Mouse (Mus musculus) kidney, adult 8-10 months (tissue): ENCODE measurements around the gene Nvl.

Experiments used
- DNase-seq, 2 experiments: peaks; one replicate each; pipeline ENCODE4 v3.0.0; 2022

Nvl gene

GRCm38 (mm10) chr1:181064648-181065047, 79.4 kb downstream of the Nvl start:
- no peak for DNase-seq

DNA sequence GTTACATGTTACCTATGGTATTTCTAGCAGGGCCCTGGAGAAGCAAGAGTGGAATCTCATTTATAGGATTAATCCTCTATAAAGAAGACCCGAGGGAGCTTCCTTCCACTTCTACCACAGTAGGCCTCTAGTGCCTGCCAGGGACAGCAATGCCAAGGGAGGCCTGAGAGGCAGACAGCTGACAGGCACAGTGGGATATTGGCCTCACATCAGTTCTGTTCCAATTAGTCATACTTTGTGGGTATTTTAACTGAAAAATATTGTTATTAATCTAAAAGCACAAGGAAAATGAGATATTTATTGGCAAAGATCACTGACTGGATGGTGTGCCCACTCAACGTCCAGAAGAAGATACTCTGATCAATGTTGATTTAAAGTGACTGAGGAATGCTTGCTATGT, 80.0 kb downstream of the Nvl start:
- no peak for DNase-seq

GRCm38 (mm10) chr1:181061784-181062485, 82.1 kb downstream of the Nvl start:
- DNase-seq: no peak

GRCm38 (mm10) chr1:181052898-181053297, 91.1 kb downstream of the Nvl start:
- no peak for DNase-seq

DNA sequence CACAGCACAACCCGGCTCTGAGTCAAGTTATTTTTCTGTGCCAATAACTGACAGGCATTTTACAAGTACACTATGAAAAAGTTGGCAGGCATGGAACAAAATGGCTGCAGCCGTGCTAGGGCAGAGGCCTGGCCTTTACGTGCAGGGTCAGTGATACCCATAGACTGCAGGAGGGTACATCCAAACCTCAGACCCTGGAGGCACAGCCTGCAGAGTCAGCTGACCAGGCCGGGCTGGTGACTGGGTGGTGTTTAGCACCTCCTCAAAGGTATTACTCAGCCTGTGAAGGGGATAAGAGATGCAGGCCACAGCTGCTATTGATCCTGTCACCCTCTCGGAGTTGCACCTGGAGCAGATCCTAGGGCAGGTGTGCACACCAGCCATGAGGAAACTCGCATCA, 93.1 kb downstream of the Nvl start, which contains the start of gene 9130409I23Rik:
TSS of gene 9130409I23Rik (plus strand) at position 301 of the 400 bp plus-strand sequence.
- no peak for DNase-seq

DNA sequence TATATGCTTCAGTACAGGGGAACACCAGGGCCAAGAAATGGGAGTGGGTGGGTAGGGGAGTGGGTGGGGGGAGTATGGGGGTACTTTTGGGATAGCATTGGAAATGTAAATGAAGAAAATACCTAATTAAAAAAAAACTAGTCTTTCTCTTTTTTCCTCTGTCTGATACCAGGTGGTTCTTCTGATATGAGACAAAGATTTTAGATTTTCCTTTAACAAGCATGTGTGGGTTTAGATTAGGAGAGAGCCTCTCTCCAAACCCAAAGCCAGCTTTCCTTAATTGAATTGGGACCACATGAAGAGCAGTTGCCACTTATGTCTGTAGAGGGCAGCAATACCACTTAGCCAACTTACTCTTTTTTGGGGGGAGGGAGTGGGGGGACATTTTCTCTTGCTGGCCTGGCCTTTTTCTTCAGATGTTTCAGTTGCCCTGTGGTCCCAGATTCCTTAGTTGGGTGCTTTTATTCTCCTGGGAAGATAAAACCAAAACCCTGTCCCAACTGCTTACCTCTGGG, 94.6 kb downstream of the Nvl start:
- no peak for DNase-seq

GRCm38 (mm10) chr1:181047520-181047919, 96.5 kb downstream of the Nvl start:
- DNase-seq: no peak

DNA sequence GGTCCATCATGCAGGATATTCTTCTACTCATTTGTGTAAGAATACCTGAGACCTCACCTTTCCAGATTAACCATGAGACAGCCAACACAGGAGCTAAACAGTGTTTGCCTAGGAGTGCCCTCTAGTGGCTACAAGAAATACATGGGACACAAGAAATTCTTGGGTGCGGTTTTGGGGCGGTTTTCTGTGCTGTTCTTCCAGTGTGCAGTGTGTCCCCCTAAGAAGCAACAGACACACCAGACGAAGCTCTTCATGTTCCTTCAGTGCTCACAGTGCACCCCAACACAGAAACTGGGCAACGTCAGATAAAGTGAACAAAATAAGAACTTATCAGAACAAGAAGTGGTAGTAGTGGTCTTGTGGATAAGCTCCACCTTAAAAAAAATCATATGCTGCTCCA, 104.4 kb downstream of the Nvl start:
- peak in 1 of 2 experiments; percentile 22 for DNase-seq

DNA sequence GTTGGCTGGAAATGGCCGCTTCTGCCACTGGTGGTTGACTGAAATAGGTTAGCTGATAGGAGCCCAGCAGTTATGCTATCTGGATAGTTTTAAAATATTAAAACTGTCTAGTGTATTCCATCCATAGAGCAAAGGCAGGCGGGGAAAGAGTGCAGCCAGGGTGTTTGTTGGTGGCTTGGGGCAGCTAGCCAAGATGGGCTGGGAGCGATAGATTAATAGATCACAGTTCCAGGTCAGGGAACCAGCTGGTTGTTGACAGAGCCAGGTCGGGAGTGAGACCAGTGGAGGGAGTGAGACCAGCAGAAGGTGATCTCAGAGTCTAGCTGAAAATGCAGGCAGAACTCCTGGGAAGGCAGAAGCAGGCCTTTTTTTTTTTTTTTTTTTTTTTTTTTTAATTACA, 106.4 kb downstream of the Nvl start:
- DNase-seq: no peak
